Mouse (Mus musculus) frontal cortex, adult (tissue): Measurements from ENCODE around the gene Aak1.
A peak's percentile ranks its signal among the peaks of the same experiment; 100 is the strongest.
"Not testable (repeated sequence)": the region's sequence is repeated elsewhere in the genome, so short reads cannot be mapped to it uniquely, and the experiment has no call there.

ENCODE experiments used
- ATAC-seq: cut with Nextera tagmentation; 2 replicates; pipeline ENCODE4 v1.9.2; 2017; ENCODE audit warnings: mild to moderate bottlenecking, moderate library complexity, mixed read lengths; ENCODE audit not compliant: low TSS enrichment

Gene Aak1

DNA sequence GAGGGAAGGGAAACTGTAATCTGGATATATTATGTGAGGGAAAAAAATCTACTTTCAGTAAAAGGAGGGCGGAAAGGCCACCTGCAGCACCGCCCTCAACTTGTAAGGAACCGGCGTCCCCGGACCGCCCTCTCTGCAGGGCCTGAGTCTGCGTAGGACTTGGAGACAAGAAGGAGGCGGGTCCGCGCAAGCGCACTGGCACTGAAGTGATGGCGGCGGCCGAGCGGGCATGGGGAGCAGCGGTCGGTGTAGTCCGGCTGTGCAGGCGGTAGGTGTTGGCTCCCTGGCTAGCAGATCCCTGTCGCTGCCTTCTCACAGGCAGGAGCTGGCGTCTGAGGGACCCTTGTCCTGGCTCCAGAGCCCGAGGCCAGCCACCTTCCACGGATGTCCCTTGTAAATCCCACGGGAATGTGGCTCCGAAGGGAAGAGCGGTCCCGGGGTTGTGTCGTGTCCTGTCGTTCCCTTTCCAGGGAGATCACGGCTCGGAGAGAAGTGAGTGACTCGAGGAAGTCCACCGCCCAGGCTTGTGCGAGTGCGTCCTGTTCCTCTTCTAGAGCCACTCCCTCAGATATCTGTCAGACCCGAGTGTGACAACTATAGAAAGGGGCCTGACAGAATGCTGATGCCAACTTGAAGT is 160.5 kb downstream of the Aak1 start:
- peak; percentile 98 for ATAC-seq

DNA sequence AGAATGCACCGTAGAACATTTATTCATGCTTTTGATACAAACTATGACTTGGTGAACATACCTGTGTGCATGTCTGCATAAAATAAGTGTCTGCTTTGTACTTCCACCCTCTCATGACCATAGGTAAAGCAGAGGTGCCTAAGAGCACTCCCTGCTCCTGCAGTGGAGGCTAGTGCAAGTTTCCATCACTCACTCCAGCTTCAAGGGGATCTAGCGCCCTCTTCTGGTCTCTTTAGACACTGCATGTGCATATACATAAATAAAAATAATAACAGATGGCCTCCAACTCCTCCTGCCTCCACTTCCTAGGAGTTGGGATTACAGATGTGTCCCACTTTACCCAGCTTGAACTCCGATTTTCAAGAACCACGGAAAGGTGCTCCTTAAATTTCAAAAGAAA is 167.6 kb downstream of the Aak1 start:
- ATAC-seq: no peak

GRCm38 (mm10) chr6:87018874-87019273 is 169.6 kb downstream of the Aak1 start:
- ATAC-seq: peak; percentile 75

DNA sequence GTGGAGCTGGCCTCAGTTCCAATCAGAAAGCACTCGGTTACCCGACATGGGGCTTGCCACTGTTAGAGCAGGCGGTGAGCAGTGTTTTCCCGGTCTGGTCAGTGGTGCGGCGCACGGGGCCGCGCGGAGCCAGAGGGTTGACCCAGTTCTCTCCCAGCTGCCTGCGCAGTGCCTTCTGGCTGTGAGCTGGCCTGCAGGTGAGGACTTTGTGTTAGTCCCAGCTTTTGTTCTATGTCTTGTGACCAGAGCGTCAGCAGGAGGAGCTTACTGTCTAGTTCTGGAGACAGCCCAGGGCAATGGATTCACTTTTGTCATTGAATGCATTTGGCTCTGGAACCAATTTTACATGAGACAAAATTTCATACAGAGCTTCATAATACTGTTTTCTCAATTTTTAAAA is 172.5 kb downstream of the Aak1 start:
- ATAC-seq: no peak

DNA sequence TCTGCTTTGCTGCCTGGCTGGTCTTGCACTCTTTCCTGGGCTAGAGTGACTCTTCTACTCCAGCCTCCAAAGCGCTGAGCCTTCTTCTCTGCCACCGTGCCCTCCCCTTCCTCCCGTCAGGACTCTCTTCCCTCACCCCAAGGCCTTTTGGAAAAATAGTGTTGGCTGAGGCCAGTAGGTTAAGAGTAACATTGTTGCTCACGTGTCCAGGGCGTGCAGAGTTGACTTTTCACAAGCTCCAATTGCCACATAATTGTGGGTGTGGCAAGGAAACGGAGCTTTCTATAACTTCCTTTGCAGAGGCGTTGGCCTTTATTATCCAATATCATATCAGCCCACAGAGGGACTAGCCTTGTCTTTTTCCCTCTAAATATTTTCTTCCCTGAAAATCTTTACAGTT is 177.7 kb downstream of the Aak1 start:
- no peak for ATAC-seq

DNA sequence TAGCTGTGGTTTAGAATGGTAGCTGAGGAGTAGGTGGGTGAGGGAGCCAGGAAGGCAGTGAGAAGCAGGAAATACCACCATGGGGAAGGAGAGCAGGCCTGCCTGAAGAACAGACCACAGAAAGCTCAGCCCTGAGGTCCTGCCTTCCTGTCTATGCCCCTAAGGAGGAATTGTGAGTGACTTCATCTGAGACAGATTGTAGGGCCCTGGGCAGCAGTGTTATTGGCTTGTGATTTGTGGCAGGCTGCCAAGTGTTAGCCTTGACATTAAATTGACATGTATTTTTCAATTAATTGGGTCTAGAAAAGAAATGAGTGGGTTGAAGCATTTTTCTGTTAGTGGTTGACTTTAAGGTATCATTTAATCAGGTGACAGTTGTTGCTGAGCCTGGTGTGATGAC is 179.6 kb downstream of the Aak1 start:
- no peak for ATAC-seq

DNA sequence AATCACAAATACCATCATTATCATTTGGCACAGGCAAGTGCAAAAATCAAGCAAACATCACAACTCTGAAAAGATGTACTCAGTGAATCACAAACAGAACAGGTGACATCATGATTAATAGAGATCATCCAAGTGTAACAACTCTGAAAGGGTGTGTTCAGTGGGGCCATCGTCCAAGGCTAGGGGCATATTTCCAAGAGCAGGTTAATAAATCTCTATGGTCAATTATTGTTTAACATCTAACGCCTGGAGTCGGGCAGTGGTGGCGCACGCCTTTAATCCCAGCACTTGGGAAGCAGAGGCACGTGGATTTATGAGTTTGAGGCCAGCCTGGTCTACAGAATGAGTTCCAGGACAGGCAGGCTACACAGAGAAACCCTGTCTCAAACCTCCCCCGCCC is 182.0 kb downstream of the Aak1 start:
- ATAC-seq: not testable (repeated sequence)

- ATAC-seq: no peak
These were observed 183.1 kb downstream of the Aak1 start for GRCm38 (mm10) chr6:87032401-87032800.

GRCm38 (mm10) chr6:87034395-87034794 is 185.1 kb downstream of the Aak1 start:
- ATAC-seq: no peak

DNA sequence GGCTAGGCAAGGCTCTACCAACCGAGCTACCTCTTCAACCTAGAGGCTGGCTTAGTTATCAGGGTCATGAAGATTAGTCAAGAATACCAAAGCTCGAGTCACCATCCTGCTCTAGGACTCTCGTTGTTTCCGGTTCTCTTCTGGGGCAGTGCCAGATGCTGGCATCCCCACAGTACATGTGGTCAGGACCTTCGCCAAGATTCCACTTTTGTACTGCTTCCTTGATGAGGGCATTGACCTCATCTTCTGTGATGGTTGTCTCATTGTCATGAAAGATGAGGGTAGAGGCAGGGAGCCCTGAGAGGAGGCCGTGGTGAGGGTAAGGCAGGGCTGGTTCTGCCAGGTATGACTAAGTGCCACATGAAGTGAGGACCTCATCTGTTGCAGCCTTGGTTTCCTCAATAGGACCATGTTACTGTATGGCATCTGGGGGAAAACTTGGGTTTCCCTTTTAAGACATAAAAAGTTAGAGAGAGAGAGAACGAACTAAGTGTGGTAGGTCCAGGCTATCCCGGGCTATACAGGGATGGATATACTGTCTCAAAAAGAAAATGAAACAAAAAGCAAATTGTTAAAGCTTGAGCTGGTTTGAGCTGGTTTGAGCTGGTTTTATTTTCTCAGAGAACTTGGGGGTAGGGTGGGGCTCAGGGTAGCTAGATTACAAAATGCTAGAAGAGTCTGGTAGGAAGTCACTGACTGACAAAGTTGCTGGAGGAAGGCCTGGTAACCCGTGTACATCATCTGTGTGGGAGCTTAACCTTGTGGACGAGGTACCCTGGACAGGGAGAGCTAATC is 188.7 kb downstream of the Aak1 start:
- no peak for ATAC-seq

GRCm38 (mm10) chr6:87039161-87039560 is 189.8 kb downstream of the Aak1 start:
- no peak for ATAC-seq

DNA sequence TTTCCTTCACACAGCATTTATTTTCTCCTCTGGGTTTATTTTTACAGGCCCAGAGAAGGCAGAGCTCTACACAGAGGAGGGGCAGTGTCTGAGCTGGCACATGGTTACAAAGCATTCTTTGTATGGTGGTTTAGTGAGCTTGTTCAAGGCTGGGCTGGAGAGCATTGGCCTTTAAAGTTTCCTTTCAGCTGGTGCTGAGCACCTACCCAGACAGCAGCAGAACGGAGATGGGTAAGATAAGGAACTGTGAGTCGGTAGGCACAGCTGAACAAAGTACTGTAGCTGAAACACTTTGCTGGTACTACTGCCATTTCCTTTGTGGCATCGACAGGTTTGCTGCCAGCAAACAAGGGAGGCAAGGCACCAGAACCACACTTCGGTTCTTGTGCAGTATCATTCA is 191.7 kb downstream of the Aak1 start:
- ATAC-seq: no peak

DNA sequence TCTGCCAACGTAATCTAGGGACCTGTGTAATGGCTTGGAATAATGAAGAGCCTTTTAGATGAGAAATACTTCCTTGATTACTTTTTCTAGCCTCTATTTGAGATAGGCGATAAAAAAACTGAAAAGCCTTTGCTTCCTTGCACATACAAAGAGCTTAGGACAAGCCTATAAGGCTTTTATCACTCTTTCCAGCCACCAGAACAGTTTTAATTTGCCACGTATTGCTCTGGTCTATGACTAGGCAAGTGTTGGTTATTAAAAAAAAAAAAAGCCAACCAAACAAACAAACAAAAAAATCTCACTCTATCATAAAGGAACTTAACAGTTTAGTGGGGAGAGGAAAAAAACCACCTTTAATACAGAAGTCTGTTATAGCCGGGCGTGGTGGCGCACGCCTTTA is 192.1 kb downstream of the Aak1 start:
- ATAC-seq: no peak

DNA sequence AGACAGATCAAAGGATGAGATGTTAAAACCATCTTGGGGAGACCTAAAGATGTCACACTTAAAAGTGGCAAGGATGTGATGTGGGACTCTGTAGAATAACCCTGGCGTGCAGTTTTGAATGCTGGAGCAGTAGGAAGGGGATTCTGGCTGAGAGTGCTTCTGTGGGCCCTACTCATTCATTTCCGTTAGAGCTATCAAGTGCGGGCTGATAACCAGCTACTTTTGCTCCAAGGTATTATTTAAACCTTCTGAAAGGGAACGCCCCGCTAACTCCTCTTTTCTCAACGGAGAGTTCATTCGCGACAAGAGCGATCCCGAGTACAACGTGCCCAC is 192.7 kb downstream of the Aak1 start:
- ATAC-seq: peak; percentile 6; the same call in 1 of the 2 replicates

- peak; percentile 96 for ATAC-seq
These were observed 193.2 kb downstream of the Aak1 start, which contains the start of gene Gfpt1 for GRCm38 (mm10) chr6:87042337-87043130. Gene Gfpt1, plus strand, starts transcription at chr6:87042846.

GRCm38 (mm10) chr6:87043131-87043516 is 193.8 kb downstream of the Aak1 start:
- ATAC-seq: peak; percentile 14; the same call in 1 of the 2 replicates

DNA sequence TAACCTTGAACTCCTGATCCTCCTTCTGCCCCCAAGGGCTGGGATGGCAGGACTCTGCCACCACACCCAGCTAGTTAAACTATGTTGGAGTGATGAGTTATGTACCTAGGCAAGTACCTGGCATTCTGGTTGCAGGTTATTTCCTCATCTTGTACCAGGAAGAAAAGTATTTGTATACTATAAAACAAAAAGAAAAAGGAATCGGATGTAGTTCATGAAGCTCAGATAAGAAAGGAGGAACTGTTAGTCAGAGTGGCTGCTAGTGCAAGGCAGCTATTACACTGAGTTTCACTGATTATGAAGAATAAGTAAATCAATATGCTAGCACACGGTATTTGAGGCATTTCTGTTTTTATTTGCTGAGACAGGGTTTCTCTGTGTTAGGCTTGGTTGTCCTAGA is 195.6 kb downstream of the Aak1 start:
- no peak for ATAC-seq

DNA sequence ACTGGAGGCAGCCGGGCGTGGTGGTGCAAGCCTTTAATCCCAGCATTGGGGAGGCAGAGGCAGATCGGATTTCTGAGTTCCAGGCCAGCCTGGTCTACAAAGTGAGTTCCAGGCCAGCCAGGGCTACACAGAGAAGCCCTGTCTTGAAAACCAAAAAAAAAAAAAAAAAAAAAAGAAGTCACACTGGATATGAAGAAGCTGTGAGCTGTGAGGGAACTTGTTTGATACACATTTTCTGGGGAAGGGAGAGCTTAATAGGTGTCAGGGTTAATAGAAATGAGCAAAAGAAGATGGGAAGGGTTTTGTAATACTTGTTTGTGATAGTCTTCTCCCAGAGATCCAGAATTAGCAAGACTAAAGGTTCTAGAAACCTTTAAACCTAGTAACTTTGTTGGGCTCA is 196.2 kb downstream of the Aak1 start:
- no peak for ATAC-seq

GRCm38 (mm10) chr6:87048712-87049111 is 199.4 kb downstream of the Aak1 start:
- not testable (repeated sequence) for ATAC-seq

GRCm38 (mm10) chr6:87051886-87052425 is 202.6 kb downstream of the Aak1 start:
- ATAC-seq: peak; percentile 98
